Mouse (Mus musculus) layer of hippocampus, adult 8-10 months (tissue): ENCODE measurements around the gene Hrk. TPM values are rescaled to one million over a fixed set of nuclear protein-coding genes. Genes with fewer than 3 reads are reported as not detected.
A peak's percentile ranks its signal among the peaks of the same experiment; 100 is the strongest.

ENCODE experiments used
- DNase-seq, 2 experiments: peaks; one replicate each; pipeline ENCODE4 v3.0.0; 2022; ENCODE audit warnings: low spot score in 2 of 2
- total RNA-seq, 4 experiments: library from RNA; stranded (reverse); gene quantifications; 2 replicates each; pipeline ENCODE4 v1.2.4; 2022

Hrk gene
- total RNA-seq, result 10 to 100 TPM; 24.6 to 32.6 (median 28.6) TPM

- peak in 1 of 2 experiments; percentile 28 for DNase-seq
Observed at GRCm38 (mm10) chr5:118164581-118164980, at the start of gene Hrk. TSS of gene Hrk (plus strand) at chr5:118164648.

- DNase-seq, result no peak
Observed at GRCm38 (mm10) chr5:118118351-118118750, 46.1 kb upstream of the Hrk start.

DNA sequence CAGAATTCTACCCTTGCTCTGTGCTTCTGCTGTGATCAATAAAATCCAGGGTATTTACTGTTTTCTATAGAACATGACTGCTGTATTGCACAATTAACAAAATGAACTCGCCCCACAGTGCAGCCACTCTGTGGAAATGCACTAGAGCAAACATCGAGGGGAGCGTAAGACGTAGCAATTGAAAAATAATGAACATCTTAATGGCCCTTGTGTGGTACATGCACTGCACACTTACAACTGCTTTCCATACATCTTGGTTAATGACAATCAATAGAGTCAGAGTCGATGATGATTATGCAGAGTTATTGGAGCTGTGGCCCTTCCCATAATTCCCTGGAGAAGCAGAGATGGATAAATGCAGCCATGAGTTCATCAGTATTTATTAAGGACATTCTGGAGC, 45.5 kb upstream of the Hrk start:
- DNase-seq, result no peak

- no peak for DNase-seq
Observed at GRCm38 (mm10) chr5:118120670-118121069, 43.8 kb upstream of the Hrk start.

- no peak for DNase-seq
Observed at GRCm38 (mm10) chr5:118121928-118122327, 42.5 kb upstream of the Hrk start.

GRCm38 (mm10) chr5:118123096-118123495, 41.4 kb upstream of the Hrk start:
- no peak for DNase-seq

DNA sequence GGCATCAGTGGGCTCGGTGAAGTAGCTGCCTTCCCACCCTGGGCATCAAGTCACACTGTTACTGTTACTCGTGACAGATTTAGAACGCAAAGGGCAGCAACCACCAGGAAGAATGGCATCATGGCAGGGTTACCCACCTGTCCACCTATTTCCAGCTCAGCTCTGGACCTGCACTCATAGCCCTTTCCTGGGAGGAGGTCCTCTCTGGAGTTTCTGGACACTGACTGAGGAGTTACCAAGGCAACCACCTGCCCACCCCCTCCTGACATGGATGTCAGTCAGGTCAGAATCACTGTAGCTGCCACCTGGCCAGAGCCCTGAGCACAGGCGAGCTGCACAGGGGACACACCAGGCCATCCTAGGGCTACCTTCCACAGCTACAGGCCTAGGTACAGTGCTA, 37.8 kb upstream of the Hrk start:
- no peak for DNase-seq

DNA sequence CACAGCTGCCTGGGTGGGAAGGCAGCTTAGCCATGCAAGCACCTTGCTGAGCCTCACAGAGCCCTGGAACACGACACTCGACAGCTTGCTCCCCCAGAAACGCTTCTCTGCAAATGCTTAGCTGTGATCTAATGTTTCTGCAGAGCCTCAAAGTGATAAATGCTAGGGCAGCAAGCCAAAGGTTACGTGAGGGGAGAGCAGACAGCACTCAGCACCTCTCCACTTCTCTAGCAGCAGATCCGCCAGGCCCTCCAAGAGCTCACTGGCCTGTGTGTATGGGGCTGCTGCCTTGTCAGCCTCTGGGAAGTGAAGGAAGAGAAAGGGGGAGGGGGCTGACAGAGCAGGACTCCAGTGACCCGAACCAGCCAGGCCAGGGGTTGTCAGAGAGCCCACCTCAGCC, 36.2 kb upstream of the Hrk start:
- DNase-seq, result no peak

DNA sequence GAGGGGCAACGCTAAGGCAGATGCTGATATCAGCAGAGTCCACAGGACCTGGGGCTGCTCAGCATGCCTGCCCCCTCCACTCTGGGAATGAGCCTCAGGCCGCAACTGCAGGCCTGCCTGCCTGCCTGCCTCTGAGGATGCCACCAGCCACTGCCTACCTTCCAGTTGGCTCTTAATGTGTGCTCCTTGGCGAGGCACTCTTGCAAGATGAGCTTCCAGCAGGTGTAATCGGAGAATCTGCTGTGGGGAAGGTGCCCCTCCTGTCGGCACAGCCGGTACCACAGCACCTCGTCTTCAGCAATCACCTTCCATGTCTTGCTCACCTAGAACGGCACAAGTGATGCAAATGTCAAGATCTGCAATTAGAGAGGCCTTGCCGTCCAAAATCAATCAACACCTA, 35.8 kb upstream of the Hrk start:
- DNase-seq, result no peak

DNA sequence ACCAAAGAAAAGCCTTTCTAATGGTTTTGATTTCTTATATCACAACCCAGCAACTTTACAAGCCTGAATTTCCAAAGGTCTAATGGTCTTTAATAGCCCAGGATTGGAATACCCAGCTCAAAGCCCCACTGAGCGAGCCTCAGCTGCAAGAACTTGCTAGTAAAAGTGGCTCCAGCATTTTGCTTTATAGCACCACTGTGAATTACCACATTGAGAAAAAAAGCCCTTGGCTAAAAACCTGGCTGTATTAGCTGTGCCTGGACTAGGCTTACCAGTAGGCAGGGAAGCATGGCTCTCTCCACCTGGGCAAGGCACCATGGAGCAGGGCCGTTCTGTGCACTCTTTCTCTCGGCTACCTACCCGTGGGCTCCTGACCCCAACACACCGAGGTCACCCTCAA, 28.1 kb upstream of the Hrk start:
- DNase-seq, result no peak

DNA sequence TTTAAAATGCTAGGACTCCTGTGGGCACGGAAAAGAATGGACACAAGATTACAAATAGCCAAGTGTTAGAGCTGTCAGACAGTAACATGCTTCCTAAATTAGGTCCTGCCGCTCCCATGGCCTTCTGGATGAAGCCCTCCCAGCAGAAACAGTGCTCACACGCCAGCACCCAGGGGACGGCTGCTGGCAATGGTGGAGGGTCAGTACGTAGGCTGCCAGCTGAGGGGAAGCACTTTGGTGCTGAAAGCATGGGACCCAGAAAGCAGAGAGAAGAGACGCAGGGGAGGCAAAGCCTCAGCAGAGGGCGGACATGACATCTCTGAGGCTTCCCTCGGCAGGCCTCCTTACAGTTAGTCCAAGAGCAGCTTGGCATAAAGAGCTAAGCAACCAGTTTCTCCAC, 24.8 kb upstream of the Hrk start:
- DNase-seq, result no peak

GRCm38 (mm10) chr5:118142471-118142870, 22.0 kb upstream of the Hrk start:
- DNase-seq, result no peak

GRCm38 (mm10) chr5:118143211-118144026, 21.0 kb upstream of the Hrk start:
- no peak for DNase-seq

DNA sequence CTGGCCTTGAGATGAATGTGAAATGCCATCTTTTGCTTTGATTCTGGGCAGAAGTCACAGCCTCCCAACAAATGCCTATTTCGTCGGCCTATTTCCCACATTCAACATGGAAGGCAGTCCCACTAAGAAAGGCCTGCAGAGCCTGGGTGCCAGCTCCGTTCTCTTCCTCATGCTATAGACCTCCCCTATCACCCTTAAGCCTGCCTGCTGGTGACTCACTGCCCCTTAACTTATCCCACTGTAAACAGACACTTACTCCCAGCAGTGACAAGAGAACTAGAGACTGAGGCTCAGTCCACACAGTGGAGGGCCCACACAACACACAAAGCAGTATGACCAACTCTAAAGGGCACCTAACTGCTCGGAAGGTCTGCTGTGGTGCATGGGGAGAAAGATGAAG, 20.1 kb upstream of the Hrk start:
- no peak for DNase-seq

GRCm38 (mm10) chr5:118144770-118145169, 19.7 kb upstream of the Hrk start:
- DNase-seq, result no peak

GRCm38 (mm10) chr5:118145458-118145857, 19.0 kb upstream of the Hrk start:
- DNase-seq, result no peak

DNA sequence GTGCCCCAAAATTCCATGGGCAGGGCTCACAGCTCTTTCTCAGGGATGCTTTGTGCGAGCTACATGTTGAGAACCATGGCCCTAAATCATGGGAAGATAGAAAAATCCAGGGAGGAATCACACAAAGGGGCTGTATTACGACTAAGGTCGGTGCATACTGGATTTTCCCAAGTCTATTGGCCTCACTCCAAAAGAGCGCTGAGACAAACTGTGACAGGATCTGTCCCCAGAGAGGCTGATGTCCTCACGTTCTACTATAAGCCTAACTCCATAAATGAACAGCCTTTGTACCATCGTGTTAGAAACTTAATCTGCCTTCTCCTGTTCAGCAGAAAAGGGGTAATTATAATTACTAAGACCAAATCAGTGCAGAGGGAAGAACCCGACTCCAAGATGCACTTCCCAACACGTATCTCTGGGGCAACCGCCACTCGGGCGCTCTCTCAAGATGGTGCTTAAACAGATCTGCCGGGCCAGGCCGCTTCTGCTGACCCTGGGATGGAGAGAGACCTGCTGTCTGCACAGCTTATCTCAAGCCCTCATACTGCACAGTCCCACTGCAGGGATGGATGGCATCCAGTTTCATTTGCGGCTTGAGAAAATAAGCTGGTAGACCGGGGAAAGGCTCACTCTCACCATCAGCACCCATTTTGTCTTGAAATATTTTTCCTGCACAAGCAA, 18.3 kb upstream of the Hrk start:
- DNase-seq, result no peak

GRCm38 (mm10) chr5:118147264-118147663, 17.2 kb upstream of the Hrk start:
- no peak for DNase-seq

DNA sequence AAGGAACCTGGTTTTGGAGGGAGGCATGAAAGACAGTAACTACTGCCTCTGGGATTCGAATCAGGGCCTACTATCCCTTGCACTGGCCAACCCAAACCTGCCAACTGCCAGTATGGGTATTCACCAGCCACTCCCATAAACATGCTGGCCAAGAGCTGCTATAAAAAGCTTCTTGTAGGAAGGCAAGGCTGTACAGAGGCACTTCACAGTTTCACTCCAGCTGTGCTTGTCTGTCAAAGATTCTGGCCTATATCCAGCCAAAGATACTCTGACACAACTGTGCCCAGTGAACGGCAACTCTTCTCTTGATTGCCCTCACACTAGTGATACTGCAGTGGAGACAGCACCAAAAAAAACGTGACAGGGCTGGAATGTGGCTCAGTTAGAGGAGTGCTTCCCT, 14.7 kb upstream of the Hrk start:
- DNase-seq, result no peak

GRCm38 (mm10) chr5:118154839-118155564, 9.4 kb upstream of the Hrk start, which contains the start of gene Fbxw8:
TSS of gene Fbxw8 (minus strand) at chr5:118155464.
- DNase-seq, result peak; percentile 58 to 82

GRCm38 (mm10) chr5:118155565-118155947, 8.9 kb upstream of the Hrk start:
- DNase-seq, result no peak

GRCm38 (mm10) chr5:118156976-118157375, 7.5 kb upstream of the Hrk start:
- DNase-seq, result no peak
